Mouse (Mus musculus) layer of hippocampus, adult 11-12 months (tissue): Measurements from ENCODE around the gene Cyp2j8.
A peak's percentile ranks its signal among the peaks of the same experiment; 100 is the strongest.
"Not testable (repeated sequence)": the region's sequence is repeated elsewhere in the genome, so short reads cannot be mapped to it uniquely, and the experiment has no call there.

Experiments used
- DNase-seq: peaks from one replicate; pipeline ENCODE4 v3.0.0; 2022; ENCODE audit warnings: low spot score

The Cyp2j8 gene

DNA sequence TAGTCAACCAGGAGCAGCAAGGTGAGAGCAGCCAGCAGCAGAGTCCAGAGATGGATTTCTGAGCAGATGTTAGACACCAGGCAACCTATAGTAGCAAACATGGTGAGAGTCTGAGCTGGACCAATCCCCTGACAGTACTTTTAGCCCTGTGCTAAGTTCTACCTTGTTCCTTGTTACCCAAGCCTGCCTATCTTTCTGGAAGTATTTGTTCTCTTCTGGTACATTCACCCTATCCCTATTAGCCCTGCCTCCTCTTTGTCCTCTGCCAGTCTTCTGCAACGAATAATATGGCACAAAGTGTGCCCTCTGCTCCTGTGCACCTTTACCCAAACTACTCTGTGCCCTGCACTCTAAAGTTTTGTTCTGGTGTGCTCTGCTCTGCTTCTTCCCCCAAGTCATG, at the start of gene Cyp2j8:
Gene Cyp2j8, minus strand, starts transcription at position 101 of the 400 bp plus-strand sequence.
- no peak for DNase-seq

DNA sequence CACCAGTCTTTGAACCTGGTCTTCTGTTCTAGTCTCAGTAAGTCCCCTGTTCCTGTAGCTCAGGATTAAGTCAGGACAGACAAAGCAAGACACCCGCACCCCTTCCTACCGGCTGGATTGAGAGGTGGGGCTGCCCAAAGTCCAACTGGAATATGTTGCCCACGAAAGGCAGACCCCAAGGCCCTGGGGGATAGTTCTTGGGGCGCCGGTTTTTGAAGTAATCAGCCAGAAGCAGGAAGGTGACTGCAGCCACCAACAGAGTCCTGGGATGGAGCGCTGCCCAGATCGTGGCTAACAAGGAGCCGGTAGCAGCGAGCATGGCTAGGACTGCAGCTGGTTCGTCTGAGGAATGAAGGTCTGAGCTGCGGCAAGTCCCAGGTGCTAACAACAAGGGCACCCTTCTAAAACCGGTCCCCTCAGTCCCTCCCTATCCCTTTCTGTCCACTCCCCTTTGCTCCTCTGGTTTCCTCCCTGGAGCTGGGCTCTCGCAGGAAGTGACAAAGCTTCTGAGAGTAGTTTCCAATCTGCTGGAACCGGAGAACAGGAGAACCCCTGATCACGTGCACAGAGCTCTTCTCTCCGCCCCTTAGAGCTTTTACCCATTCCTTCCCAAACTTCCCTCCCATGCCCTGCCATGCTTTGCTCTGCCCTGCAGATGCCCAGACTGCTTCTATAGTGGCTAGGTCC, 46.1 kb upstream of the Cyp2j8 start, which contains the start of gene Cyp2j6:
Gene Cyp2j6, minus strand, starts transcription at position 529 of the 687 bp plus-strand sequence.
- DNase-seq = peak; percentile 28

DNA sequence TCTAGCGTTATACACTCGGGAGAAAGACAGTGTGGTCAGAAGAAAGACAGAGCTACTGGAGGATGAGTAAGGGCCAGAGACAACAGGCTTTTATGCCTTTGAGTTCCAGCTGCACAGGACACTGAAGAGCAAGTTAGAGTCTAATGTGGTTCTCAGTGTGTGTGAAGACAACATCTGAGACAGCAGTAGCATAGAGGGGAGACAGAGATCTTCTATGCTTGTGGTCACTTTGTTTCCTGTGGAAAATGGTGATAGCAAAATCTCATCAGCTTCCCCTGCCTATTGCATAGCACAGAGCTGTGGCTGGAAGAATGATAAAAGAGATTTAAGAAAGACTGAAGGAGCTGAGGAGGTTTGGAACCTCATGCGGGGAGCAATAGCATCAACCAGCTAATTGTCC, 44.4 kb upstream of the Cyp2j8 start:
- DNase-seq = no peak

DNA sequence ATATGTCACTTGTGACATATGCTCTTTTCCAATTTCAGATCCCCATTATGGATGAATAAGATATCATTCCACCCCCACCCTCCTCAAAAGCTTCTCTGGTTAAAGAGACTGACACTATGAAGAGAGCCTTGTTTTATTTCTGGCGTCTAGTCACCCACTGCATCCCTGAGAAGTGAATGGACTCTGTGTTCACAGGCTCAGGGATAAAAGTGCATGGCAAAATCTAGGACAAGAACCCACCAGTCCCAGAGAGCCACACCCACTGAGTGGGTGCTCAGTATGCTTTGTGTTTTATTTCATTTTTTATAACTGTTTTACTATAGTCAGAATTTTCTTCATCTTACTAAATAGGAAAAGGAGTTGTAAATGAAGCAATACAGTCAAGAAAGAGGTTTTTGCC, 38.8 kb upstream of the Cyp2j8 start:
- DNase-seq = peak; percentile 8

DNA sequence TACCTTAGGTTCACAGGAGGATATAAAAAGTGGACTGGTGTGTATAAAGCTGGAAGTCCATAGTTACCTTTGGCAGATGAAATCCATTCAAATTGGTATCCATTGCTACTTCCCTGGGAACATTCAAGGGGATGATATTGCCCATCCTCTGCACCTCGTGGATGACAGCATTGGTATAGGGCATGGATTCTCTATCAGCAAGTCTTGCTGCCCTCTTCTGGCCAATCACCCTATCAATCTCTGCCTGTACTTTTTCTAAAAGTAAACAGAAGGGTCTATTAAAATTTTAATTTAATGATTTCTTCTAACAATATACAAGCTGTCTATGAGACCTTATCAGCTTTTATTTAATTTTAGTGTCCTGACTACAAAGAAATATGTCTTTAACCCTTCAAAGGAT, 18.6 kb upstream of the Cyp2j8 start:
- peak; percentile 21 for DNase-seq

DNA sequence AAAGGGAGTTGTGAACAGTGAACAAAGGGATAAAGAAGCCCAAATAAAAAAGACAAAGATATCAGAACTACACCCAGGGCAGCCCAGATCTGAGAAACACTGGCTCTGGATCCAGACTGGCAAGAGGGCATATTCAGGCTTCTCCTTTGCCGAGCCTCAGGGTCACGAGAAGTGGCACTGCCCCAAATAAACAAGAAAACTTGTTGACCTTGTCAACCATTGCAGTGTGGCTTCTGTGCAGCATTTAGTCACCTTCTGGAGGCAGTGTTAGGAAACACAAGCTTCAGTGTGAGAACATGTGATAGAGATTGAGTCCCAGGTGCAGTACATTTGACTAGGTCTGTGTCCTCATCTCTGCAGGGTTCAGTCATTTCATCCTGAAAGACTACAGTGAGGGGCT, 15.1 kb upstream of the Cyp2j8 start:
- no peak for DNase-seq

DNA sequence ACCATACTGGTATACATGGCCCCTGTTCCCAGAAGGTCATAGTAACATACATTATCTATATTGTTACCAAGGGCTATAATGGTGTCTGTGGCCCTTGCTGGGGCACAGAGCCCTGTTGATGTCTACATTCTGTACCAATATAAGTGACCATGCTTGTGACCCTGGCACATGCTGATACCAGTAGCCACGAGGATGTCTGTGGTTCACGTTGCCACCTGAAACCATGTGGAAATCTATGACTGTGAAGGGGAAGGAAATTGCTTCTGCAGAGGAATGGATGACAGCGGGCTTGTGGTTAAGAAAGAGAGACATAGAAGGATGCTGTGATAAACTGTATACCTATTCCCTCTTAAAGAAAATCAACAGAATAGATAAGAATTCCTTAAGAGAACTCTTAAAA, 2.9 kb upstream of the Cyp2j8 start:
- DNase-seq = no peak

DNA sequence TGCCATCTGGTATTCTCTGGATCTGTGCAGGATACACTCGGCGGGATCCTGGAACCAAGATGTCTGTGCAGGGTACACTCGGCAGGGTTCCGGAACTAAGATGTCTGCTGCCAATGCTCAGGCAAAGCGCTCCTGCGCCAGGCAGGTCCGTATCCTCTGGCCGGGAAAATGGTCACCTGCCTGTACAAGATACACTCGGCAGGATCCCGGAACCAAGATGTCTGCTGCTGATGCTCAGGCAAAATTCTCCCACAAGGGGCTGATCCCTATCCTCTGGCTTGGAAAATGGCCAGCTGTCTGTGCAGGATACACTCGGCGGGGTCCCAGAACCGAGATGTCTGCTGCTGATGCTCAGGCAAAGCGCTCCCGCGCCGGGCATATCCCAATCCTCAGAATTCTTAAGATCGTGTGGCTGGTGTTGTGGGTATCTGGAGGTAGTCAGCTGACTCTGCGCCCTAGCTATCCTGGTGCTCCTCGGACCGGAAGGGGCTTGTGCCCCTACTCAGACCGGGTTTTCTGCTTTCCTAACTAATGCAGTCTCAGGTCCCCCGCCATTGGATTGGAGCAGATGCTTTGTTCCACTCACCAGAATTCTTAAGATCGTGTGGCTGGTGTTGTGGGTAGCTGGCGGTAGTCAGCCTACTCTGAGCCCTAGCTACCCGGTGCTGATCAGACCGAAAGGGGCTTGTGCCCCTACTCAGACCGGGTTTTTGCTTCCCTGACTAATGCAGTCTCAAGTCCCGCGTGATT, 43.7 kb downstream of the Cyp2j8 start:
- not testable (repeated sequence) for DNase-seq
